Mouse (Mus musculus): ENCODE measurements around the gene Zfp709.
"Not testable (repeated sequence)": the region's sequence is repeated elsewhere in the genome, so short reads cannot be mapped to it uniquely, and the experiment has no call there.

DNA sequence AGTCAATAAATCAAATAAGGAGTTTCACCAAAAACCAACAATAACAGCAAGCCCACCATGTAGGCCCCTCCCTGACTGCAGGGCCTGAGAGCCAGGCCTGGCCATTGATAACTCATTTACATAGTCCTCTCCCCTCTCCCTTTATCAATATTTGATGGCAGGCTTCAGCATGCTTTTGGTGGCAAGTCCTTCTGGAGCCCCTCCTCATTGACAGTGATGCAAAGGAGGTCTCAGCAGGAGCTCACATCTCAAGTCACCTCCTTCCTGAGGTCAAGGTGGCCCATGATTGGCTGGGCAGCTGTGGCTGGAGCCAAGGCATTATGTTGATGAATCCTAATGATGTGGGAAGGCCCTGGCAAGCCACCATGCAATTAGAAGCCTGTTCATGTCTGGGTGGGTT is 19.8 kb upstream of the Zfp709 start:
- TF ChIP-seq ZKSCAN1 (IDR thresholded peaks at IDR 0.05; ENCODE audit: borderline replicate concordance, low read depth, low read length); CTCF (conservative IDR thresholded peaks at IDR 0.05 in 1 of 2, IDR thresholded peaks at IDR 0.05 in 1 of 2; ENCODE audit: low read depth in 2 of 2, low read length in 2 of 2); HCFC1 (IDR thresholded peaks at IDR 0.05; ENCODE audit: low read depth, low read length); MEF2A (IDR thresholded peaks at IDR 0.05; ENCODE audit: borderline replicate concordance, low read depth, low read length); ZNF384 (IDR thresholded peaks at IDR 0.05; ENCODE audit: low read depth, low read length); MAZ (IDR thresholded peaks at IDR 0.05; ENCODE audit: low read depth, low read length); POLR2AphosphoS2 (IDR thresholded peaks at IDR 0.05; ENCODE audit: low read depth, low read length); ZC3H11A (IDR thresholded peaks at IDR 0.05; ENCODE audit: low read depth, low read length); CHD2 (IDR thresholded peaks at IDR 0.05; ENCODE audit: low read length); GABPA (IDR thresholded peaks at IDR 0.05; ENCODE audit: insufficient replicate concordance, low read depth, low read length); POLR2A (IDR thresholded peaks at IDR 0.05; ENCODE audit: low read depth, low read length): not testable (repeated sequence)
